Mouse (Mus musculus) layer of hippocampus, postnatal 25 days (tissue): ENCODE data around the gene Olfr522. TPM values are rescaled to one million over a fixed set of nuclear protein-coding genes. Genes with fewer than 3 reads are reported as not detected.
A peak's percentile ranks its signal among the peaks of the same experiment; 100 is the strongest.

Source experiments
- DNase-seq, 2 experiments: peaks; one replicate each; pipeline ENCODE4 v3.0.0; 2022; ENCODE audit warnings: mixed read lengths in 2 of 2, low spot score in 1 of 2; ENCODE audit errors: extremely low spot score in 1 of 2
- total RNA-seq, 2 experiments: library from RNA; stranded (reverse); gene quantifications; 2 replicates each; pipeline ENCODE4 v1.2.3; 2021

Olfr522 gene
- not detected for total RNA-seq

DNA sequence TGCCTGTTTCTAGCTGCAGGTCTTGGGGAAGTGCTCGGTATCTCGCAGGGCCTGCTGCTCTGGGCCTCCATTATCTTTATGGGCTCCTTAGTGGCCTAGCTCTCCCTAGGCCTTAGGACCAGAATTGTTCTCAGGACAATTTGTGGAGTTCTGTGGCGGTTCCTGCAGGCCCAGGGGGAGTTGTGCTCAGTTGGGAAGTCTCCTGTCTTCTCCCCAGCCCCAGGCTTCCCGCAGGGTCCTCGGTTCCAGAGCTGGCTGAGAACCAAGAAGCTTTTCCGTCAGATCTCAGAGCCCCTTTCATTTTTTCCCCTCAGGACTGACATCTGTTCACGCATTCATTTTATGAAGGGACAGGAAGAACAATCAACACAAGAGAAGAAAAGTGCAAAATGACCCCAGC lies at the start of gene Olfr522:
Olfr522 (minus strand) TSS at position 101 of the 400 bp plus-strand sequence.
- DNase-seq: no peak

DNA sequence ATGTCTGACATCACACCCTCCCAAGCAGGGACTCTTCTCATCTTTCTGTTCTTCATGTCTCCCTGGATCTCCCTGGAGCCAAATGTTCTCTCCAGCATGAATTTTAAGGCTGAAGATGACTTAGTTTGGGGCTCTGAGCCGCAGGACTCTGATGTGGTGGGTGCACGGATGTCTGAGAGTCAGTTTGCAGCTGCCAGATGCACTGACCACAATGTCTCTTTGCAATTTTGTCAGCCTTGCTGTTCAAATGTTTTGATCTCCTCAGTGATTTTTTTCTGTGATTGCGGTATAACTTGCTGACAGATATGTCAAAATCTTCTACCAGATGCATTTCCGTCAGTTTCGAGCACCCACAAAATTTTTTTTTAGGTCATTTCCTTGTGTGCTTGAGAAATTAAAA lies 49.3 kb upstream of the Olfr522 start:
- DNase-seq: no peak

DNA sequence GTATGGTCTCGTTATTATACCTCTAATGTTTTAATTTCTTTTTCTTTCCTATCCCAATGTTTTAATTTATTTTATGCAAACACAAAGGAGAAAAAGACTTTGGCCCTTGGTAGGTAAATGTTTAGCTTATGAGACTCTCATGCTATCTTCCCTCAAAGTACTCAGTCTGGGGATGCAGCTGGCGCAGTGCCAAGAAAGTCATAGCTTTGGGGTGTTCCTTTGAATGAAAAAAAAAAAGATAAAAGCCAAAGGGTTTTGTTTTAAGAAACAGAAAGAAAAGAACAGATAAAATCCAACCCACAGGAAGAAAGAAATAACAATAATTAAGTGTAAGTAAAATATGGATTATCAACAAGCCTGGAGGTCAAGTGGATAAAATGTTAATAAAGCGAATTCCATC lies 44.1 kb upstream of the Olfr522 start:
- no peak for DNase-seq

DNA sequence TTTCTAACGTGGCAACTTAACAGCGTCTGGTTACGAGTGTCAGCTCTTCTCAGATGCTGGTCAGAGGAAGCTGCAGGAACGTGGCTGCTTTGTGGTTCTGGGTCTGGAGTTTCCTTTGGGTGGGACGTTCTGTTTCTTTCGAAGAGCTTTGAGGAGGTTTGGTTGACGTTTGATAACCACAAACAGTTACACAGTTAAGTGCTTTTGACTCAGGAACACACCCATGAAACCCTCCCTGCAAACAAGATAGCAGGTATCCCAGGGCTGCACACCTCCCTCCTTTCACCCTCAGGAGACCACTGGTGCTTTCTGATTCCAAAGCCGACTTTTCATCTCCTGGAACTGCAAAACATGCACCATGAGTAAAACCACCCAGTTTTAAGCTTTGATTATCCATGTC lies 43.6 kb upstream of the Olfr522 start:
- no peak for DNase-seq

DNA sequence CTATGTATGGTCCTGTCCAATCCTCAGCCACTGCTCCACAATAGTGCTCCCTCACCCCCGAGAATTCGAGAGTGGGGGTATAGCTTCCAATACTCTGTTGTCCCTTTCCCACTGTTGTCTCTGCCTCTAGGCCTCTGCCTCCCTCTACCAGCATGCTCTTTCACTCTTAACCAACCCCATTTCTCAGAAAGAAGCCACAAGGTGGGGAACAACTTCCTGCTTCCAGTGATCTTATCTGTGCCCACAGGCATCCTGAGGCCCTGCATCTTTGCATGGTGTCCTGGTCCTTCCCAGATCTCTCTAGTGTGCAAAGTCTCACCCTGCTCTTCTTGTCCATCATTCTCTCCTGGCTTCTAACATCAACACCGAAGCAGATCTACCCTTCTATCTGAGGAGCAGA lies 42.3 kb upstream of the Olfr522 start:
- no peak for DNase-seq

DNA sequence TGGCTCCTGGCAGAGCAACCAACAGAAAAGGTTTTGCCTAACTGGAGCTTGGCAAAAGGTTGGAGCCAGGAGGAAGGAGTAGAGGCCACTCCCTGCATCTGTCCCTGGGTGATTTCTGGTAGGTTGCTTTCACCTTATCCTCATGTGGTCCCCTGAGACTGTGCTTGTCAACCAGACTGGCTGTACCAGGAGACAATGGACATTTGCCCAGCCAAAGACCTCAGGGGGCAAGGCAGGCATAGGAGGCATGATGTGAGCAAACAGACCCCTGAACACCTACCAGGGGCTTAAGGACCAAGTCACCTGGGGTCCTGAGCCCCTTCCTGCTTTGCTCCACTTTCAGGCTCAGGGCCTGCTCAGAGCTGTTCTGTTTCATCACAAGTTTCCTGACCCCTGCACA lies 41.3 kb upstream of the Olfr522 start, which contains the start of gene Olfr524:
Olfr524 (minus strand) TSS at position 101 of the 400 bp plus-strand sequence.
- DNase-seq: no peak

DNA sequence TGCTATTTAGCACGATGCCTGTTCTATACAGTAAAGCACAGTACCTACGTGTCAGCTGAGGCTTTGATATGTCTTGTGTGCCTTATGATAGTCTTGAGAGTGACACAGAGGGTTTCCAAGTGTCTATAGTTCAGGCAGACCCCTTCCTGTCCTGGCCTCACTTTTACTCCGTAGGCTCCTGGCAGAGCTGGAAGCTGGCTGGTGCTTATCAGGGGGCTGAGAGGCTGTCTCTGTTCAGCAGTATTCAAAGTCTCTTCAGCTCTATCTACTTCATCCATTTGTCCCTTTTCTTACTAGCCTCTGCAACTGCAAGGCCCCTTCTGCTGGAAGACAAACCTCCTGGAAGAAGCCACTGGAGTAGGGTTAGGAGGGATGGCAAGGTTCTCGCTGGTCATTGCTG lies 36.5 kb upstream of the Olfr522 start:
- DNase-seq: no peak

DNA sequence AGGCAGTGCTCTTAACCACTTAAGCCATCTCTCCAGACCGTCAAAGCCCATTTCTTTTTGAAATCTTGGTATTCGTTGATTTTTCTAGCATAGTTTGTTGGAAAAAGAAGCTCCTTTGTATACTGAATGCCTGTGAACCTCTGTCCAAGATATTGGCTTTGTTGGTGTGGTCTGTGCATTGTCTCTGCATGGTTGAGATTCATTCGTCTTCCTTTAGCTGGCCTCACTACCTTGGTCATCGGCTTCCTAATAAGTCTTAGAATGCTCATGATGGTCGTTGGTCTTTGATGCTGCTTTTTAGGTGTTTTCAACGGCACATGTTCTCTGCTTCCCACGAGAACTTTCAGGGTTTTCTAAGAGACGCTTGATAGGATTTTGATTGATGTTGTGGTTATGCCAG lies 31.4 kb upstream of the Olfr522 start:
- DNase-seq: no peak

DNA sequence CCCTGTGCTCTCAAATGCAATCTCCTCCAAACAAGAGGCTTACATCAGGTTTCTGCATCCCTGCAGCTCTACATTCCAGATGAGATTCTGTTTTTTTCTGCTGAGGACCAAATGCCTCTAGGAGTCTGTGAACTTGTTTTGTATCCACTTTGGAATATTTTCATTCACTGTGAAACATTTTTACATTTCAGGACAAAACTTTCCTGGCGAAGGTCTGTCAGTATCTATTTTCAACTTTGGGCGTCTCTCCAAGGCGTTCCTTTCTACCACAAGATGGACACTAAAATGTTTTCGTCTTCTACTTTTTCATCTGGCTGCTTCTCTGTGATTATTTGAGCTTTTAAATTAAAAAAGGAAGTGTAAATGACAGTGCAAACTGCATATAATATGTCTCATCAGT lies 29.5 kb upstream of the Olfr522 start:
- no peak for DNase-seq

DNA sequence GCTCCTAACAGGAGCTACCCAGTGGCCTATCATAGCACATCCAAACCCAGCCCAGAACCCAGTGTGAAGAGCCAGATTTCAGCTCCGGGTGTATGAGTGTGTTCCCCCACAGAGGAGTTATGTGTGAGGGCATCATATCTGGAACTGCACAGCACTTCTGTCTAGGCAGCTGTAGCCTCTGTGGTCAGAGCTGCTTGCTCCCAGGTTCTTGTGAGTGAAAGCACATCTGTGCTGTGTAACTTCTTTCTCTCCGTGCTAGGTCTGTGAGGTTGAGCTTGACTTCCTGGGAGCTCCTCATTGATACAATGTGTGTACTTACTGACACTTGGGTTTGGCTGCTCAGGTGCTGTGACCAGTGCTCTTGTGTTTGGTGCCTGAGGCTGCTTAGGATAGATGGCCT lies 28.3 kb upstream of the Olfr522 start:
- DNase-seq: no peak

DNA sequence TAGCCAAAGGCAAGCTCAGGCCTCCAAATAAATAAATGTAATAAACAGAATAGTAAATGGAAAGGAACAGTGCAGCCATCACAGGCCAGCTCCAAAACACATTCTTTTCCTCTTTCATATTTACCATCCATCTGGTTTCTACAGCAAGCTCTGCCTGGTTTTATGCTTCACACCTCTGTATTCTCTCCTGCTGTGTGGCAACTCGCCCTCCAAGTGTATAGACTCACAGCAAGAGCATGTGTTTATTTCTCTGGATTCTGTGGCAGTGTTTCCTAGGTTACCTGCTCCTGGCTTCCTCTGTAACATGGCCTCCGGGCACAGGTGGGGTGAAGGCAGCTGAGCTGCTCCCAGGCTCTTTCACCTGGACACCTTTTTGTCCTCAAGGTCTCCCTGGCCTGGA lies 27.9 kb upstream of the Olfr522 start:
- DNase-seq: no peak

DNA sequence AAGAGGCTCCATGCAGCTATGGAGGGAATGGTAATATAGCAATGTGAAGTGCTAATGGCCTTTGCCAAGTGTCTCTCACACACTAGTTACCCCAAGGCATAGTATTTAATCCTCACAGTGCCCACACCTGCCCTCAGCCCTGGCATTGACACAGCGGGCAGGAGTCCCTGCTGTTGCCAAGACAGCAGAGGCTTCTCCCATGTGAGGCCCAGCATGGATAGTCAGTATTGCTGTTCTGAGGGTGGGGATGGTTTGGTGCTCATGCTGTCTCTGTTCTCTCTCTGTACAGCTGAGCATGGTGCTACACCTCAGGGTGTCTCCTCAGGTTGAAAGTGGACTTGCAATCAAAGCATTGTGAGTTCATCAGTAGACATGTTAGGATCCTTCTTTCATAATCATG lies 25.9 kb upstream of the Olfr522 start:
- DNase-seq: no peak

DNA sequence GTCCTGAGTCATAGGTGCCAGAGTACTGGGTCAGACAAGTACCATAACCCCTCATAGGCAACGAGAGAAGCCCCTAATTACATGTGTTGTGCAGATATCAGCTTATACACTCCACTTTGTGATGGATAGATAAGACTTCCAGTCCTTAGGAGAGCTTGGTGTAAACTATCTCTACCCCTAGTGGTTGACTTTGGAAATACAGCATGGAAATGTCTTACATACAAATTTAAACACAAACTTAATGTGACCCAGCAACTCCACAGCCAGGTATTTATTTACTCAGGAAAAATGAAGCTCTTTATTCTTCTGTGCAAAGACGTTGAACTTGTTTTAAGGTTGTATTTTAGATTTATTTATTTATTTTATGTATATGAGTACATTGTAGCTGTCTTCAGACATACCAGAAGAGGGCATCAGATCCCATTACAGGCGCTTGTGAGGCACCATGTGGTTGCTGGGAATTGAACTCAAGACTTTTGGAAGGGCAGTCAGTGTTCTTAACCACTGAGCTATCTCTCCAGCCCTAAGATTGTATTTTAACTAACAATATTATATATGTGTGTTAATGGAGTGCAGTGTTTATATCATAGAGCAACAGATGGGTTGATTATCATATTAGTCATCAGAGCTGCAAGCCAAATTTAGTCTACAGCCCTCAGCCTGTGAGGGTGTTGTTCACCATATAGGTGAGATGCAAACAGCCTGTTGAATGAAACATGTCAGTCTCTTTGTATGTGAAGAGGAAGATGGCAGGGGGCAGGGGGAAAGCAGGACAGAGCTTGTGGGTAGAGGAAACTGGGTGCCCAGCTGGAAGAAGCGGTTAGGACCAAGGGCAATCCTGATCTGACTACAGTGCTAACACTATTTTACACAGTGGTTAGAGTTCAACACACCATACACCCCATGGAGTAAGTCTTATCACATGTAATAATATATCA lies 24.1 kb upstream of the Olfr522 start:
- peak in 1 of 2 experiments; percentile 19 for DNase-seq

DNA sequence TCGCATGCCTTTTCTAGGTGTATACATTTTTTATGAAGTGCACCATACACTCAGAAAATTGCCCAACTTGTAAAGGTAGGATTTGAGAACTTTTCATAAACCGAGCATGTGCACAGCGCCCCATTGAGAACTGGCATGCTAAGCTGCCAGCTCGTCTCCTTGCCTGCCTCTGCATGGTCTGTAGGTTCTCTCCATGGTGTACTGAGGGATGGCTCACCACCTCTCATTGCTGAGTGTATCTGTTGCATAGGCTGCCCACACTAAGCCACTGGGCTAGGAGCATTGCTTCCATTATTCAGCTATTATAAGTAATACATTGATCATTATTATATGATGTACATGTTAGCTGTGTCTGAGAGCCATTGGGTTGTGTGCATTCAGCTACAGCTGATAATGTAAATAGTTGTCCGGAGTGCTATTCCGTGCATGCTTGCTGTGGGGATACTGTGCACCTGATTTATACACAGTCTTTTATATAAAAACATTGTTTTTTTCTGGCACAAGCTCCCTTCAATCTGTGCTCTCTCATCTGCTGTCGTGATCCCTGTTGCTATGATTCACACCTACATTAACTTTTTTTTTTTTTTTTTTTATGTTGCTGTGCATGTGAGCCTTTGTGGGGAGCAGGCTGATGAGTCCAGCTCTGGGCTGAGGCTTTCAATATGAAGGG lies 23.3 kb upstream of the Olfr522 start:
- peak in 1 of 2 experiments; percentile 20 for DNase-seq

DNA sequence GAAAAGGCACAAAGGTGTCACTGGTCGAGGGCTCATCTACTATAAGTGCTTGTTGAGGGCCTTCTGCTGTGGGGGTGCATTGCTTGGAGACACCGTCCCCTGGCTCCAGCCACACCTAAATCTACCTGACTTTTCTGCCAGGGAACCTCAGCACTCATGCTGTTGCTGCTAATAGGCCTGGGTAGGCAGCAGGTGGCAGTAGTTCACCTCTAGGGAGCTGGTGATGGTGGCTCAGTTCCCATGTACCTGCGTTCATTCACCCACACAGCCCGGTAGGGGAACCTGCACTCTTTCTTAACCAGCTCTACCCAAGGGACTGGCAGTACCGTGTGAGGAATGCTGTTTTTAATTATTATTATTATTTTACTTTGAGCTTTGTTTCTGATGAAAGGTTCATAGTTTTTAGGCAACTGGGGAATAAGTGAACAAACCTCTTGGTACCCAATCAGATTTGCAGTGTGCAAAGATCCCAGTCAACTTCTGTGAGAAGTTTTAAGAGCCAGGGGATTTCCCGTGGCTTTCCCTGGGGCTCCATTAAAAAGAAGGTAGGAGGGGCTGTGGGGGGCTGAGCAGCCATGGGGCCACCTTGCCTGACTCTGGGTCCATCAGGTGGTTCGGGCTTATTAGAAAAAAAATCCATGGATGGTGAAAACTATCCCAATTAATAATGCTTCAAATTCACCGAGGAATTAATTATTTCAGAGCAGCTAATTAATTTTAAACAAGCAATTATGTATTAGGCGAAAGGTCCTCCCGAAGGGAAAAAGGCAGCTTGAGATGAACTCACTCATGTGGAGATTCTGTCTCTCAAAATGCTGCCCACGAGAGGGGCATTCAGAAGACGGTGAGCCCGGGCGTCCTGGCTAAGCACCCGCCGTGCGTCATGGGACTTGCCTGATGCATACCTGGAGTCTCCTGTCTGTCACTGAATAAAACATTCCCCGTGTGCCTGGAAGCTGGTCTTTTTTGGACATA lies 22.4 kb upstream of the Olfr522 start:
- peak in 1 of 2 experiments; percentile 42 for DNase-seq

DNA sequence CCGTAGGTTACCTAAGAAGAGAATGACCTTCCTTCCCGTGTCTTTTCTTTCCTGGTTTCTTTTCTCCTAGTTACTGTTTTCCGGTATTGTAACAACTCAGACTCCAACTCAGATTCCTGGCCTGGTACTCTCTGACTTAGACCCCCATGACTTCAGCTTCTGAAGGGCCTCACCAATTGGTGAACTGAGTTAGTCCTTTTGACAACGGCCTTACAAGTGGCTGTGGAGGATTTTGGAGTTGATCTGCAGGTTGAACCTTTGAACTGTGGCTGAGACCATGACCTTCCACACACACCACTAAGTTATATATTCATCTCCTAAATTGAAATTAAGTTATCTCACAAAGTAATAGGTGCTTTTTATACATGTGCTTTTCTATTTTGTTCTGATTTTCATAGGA lies 19.6 kb upstream of the Olfr522 start:
- no peak for DNase-seq

DNA sequence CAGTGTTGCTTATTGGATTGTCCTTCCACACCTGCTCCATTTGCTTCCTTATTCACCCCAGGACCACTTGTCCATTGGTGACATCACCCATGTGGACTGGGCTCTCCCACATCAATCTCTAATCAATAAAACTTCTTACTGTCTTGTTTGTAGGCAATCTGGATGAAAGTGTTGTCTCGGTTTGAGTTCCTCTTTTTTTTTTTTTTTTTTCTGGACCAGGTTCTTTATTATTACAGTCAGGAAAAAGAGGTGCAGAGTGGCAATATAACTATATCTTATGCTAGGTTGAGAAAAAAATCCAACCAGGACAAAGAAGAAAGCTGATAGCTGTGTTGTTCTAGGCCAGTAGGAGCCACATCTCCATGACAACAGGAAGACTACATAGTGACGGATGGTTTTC lies 16.1 kb upstream of the Olfr522 start:
- DNase-seq: no peak

DNA sequence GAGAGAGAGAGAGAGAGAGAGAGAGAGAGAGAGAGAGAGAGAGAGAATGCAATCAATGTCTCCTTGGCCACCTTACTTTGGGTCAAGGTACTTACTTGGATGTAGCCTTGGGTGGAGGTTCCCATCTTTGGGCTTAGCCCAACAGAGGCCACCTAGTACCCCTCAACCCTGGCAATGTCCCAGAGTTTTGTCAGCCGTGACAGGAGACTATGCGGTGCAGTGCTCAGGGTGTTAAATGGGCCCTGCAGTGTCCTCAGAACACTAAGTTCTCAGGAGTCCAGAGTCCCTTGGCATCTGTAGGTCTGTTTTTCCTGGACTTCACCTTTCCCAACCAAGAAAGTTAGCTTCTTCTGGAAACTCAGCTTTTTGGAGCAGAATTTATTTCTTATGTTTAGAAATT lies 14.6 kb upstream of the Olfr522 start:
- DNase-seq: no peak

DNA sequence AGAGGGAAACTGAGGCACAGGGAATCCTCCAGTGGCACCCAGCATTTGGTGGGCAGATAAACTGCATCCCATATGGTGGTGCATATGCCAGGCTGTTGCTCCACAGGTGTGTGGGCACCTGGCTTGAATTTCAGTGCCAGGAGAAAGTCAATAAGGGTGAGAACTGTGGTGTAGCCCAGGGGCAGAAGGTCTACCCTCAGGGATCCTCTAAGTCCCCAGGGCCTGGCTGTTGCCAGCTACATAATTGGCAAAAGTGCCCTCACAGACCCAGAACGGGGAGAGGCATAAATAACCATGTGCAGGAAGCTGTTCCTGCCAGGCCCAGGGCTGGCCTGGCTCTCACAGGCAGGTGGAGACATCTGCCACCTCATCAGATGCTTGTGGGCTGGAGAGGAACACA lies 8.4 kb upstream of the Olfr522 start, which contains the start of gene Olfr523:
Olfr523 (plus strand) TSS at position 282 of the 400 bp plus-strand sequence.
- DNase-seq: no peak

DNA sequence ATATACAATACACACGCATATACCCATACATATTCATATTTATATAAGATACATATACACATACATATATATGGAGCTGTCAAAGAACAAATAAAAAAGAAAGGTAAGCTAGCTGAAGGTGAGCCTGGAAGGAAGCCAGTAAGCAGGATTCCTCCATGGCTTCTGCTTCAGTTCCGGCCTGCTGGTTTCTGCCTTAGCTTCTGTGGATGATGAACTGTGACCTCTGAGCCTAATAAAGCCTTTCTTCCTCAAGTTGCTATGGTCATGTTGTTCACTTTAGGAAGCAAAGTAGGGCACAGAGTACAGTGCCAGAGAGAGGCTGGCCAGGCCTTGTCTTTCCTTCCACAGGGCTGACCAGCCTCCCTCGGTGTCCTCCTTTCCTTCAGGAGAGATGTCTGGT lies 6.3 kb upstream of the Olfr522 start:
- DNase-seq: no peak
